Mouse (Mus musculus): ENCODE results near the gene Rnf186. TPM values are rescaled to one million over a fixed set of nuclear protein-coding genes. Genes with fewer than 3 reads are reported as not detected.
A peak's percentile ranks its signal among the peaks of the same experiment; 100 is the strongest.

Rnf186 gene
- total and polyA plus RNA-seq, 2 experiments from 2014 or later = not detected

- TF ChIP-seq CTCF (IDR thresholded peaks at IDR 0.05; ENCODE audit: low read depth) = no peak
- no peak for DNase-seq
- no peak overlapping the region for H3K27ac ChIP-seq (ENCODE audit: low read depth, low read length)
- no peaks in the 10 kb centered on the region; the same call in 1 of the 2 replicates for H3K27me3 ChIP-seq (ENCODE audit: insufficient read depth, low read length)
- no peaks in the 10 kb centered on the region for H3K9me3 ChIP-seq (ENCODE audit: low read length)
- no peak overlapping the region for H3K9ac ChIP-seq
- H3K36me3 ChIP-seq (ENCODE audit: insufficient read depth) = no peaks in the 10 kb centered on the region
- no peak overlapping the region for H3K4me2 ChIP-seq (ENCODE audit: low read depth)
- no peak for ATAC-seq
- 0 out of 2 replicates have a peak, but pooled peaks cover 3% of the 10 kb centered on the region for H3K4me1 ChIP-seq (ENCODE audit: insufficient read depth)
- no peak overlapping the region for H3K4me3 ChIP-seq (ENCODE audit: low read depth, low read length)
- WGBS = 80% methylated on average over 6 of the region's 6 CpGs
These were observed 9.1 kb downstream of the Rnf186 start for GRCm38 (mm10) chr4:138976046-138976445.

GRCm38 (mm10) chr4:138980021-138980420, 13.1 kb downstream of the Rnf186 start:
- 88% methylated on average over 8 of the region's 8 CpGs for WGBS
- TF ChIP-seq CTCF (IDR thresholded peaks at IDR 0.05; ENCODE audit: low read depth) = no peak

GRCm38 (mm10) chr4:138980771-138981420, 14.0 kb downstream of the Rnf186 start:
- Histone ChIP-seq H3K9me3 (ENCODE audit: low read length) (no peaks in the 10 kb centered on the region), H3K4me2 (ENCODE audit: low read depth) (no peak overlapping the region), H3K9ac (no peak overlapping the region), H3K36me3 (ENCODE audit: insufficient read depth) (no peaks in the 10 kb centered on the region), H3K27me3 (ENCODE audit: insufficient read depth, low read length) (no peaks in the 10 kb centered on the region; the same call in 1 of the 2 replicates), H3K4me1 (ENCODE audit: insufficient read depth) (no peaks in the 10 kb centered on the region), H3K27ac (ENCODE audit: low read depth, low read length) (no peak overlapping the region), H3K4me3 (ENCODE audit: low read depth, low read length) (no peak overlapping the region)
- TF ChIP-seq CTCF (IDR thresholded peaks at IDR 0.05; ENCODE audit: low read depth) = no peak
- WGBS = 28% methylated on average over 12 of the region's 12 CpGs
- no peak for ATAC-seq
- no peak for DNase-seq

More at GRCm38 (mm10) chr4:138980021-138980420, 13.1 kb downstream of the Rnf186 start:
- no peaks in the 10 kb centered on the region for H3K4me1 ChIP-seq (ENCODE audit: insufficient read depth)
- H3K27ac ChIP-seq (ENCODE audit: low read depth, low read length) = no peak overlapping the region
- no peaks in the 10 kb centered on the region; the same call in 1 of the 2 replicates for H3K27me3 ChIP-seq (ENCODE audit: insufficient read depth, low read length)
- H3K36me3 ChIP-seq (ENCODE audit: insufficient read depth) = no peaks in the 10 kb centered on the region
- no peak for DNase-seq
- no peak overlapping the region for H3K9ac ChIP-seq
- no peaks in the 10 kb centered on the region for H3K9me3 ChIP-seq (ENCODE audit: low read length)
- no peak overlapping the region for H3K4me3 ChIP-seq (ENCODE audit: low read depth, low read length)
- no peak overlapping the region for H3K4me2 ChIP-seq (ENCODE audit: low read depth)
- ATAC-seq = no peak

GRCm38 (mm10) chr4:138983422-138983821, 16.5 kb downstream of the Rnf186 start:
- Histone ChIP-seq H3K27ac (ENCODE audit: low read depth, low read length) (no peak overlapping the region), H3K4me1 (ENCODE audit: insufficient read depth) (no peaks in the 10 kb centered on the region), H3K9me3 (ENCODE audit: low read length) (no peaks in the 10 kb centered on the region), H3K4me3 (ENCODE audit: low read depth, low read length) (no peak overlapping the region), H3K36me3 (ENCODE audit: insufficient read depth) (no peaks in the 10 kb centered on the region), H3K4me2 (ENCODE audit: low read depth) (no peak overlapping the region), H3K9ac (no peak overlapping the region), H3K27me3 (ENCODE audit: insufficient read depth, low read length) (no peaks in the 10 kb centered on the region; the same call in 1 of the 2 replicates)
- WGBS = 80% methylated on average over 3 of the region's 3 CpGs
- no peak for TF ChIP-seq CTCF (IDR thresholded peaks at IDR 0.05; ENCODE audit: low read depth)
- no peak for DNase-seq
- ATAC-seq = no peak

- TF ChIP-seq CTCF (IDR thresholded peaks at IDR 0.05; ENCODE audit: low read depth) = peak; percentile 40
- Histone ChIP-seq H3K36me3 (ENCODE audit: insufficient read depth) (no peaks in the 10 kb centered on the region), H3K9ac (no peak overlapping the region), H3K4me3 (ENCODE audit: low read depth, low read length) (no peak overlapping the region), H3K4me1 (ENCODE audit: insufficient read depth) (no peaks in the 10 kb centered on the region), H3K4me2 (ENCODE audit: low read depth) (no peak overlapping the region), H3K27ac (ENCODE audit: low read depth, low read length) (no peak overlapping the region), H3K9me3 (ENCODE audit: low read length) (no peaks in the 10 kb centered on the region), H3K27me3 (ENCODE audit: insufficient read depth, low read length) (no peaks in the 10 kb centered on the region)
- DNase-seq (no peak), ATAC-seq (no peak)
- WGBS = 74% methylated on average over 7 of the region's 7 CpGs
These were observed 17.8 kb downstream of the Rnf186 start for GRCm38 (mm10) chr4:138984744-138985143.

GRCm38 (mm10) chr4:138986280-138986679, 19.4 kb downstream of the Rnf186 start:
- WGBS = 33% methylated on average over 5 of the region's 5 CpGs
- DNase-seq (no peak), ATAC-seq (no peak)
- Histone ChIP-seq H3K36me3 (ENCODE audit: insufficient read depth) (no peaks in the 10 kb centered on the region), H3K9me3 (ENCODE audit: low read length) (no peaks in the 10 kb centered on the region), H3K4me2 (ENCODE audit: low read depth) (no peak overlapping the region), H3K4me3 (ENCODE audit: low read depth, low read length) (no peak overlapping the region), H3K4me1 (ENCODE audit: insufficient read depth) (no peaks in the 10 kb centered on the region), H3K27me3 (ENCODE audit: insufficient read depth, low read length) (no peaks in the 10 kb centered on the region), H3K9ac (no peak overlapping the region), H3K27ac (ENCODE audit: low read depth, low read length) (no peak overlapping the region)
- TF ChIP-seq CTCF (IDR thresholded peaks at IDR 0.05; ENCODE audit: low read depth) = no peak

GRCm38 (mm10) chr4:138994389-138994788, 27.5 kb downstream of the Rnf186 start:
- Histone ChIP-seq H3K4me2 (ENCODE audit: low read depth) (no peak overlapping the region), H3K4me3 (ENCODE audit: low read depth, low read length) (no peak overlapping the region), H3K9ac (no peak overlapping the region), H3K4me1 (ENCODE audit: insufficient read depth) (no peaks in the 10 kb centered on the region), H3K27me3 (ENCODE audit: insufficient read depth, low read length) (no peaks in the 10 kb centered on the region), H3K36me3 (ENCODE audit: insufficient read depth) (no peaks in the 10 kb centered on the region), H3K27ac (ENCODE audit: low read depth, low read length) (no peak overlapping the region), H3K9me3 (ENCODE audit: low read length) (no peaks in the 10 kb centered on the region)
- no peak for DNase-seq
- 78% methylated on average over 3 of the region's 3 CpGs for WGBS
- no peak for ATAC-seq
- no peak for TF ChIP-seq CTCF (IDR thresholded peaks at IDR 0.05; ENCODE audit: low read depth)

All from forebrain, postnatal 0 days (tissue).